Mouse (Mus musculus) spleen, adult 2 months (tissue): Measurements from ENCODE around the gene Zbtb9.

ENCODE experiments used
- CTCF ChIP-seq: fragments of 200-500 bp; IDR thresholded peaks from 2 replicates; pipeline ENCODE4 v1.5.1; 2011; ENCODE audit warnings: mild to moderate bottlenecking, inconsistent platforms; ENCODE audit not compliant: insufficient read depth, insufficient read length, insufficient replicate concordance; ENCODE audit errors: extremely low read depth
- POLR2A ChIP-seq: fragments of 200-500 bp; IDR thresholded peaks from 2 replicates; pipeline ENCODE4 v1.6.1; 2011; ENCODE audit warnings: low read depth, low read length, inconsistent platforms

- TF ChIP-seq POLR2A (no peak), CTCF (no peak)
Observed at GRCm38 (mm10) chr17:26947231-26948100, 25.5 kb upstream of the Zbtb9 start.
